Mouse (Mus musculus): ENCODE data around the gene Max.

Gene Max

GRCm38 (mm10) chr12:76887941-76888340 is 74.1 kb downstream of the Max start:
- DNase-seq (ENCODE audit: extremely low spot score) = no peak
